Mouse (Mus musculus) cerebellum, adult 2 months (tissue): ENCODE data around the gene Dtd1.

Source experiments
- CTCF ChIP-seq: fragments of 200-500 bp; IDR thresholded peaks from 2 replicates; pipeline ENCODE4 v1.5.1; 2011; ENCODE audit warnings: low read depth, mild to moderate bottlenecking, control low read depth, low read length, moderate library complexity, borderline replicate concordance; ENCODE audit not compliant: insufficient read depth
- POLR2A ChIP-seq: fragments of 200-500 bp; IDR thresholded peaks from 2 replicates; pipeline ENCODE4 v1.6.1; 2011; ENCODE audit warnings: low read length, control low read depth, borderline replicate concordance; ENCODE audit not compliant: insufficient read depth

GRCm38 (mm10) chr2:144668507-144668906 is 68.8 kb downstream of the Dtd1 start:
- TF ChIP-seq CTCF: no peak
- TF ChIP-seq POLR2A: no peak
